Mouse (Mus musculus) forebrain, embryonic 10.5 days (tissue): ENCODE results near the gene Kcnj16. TPM values are rescaled to one million over a fixed set of nuclear protein-coding genes. Genes with fewer than 3 reads are reported as not detected.
A peak's percentile ranks its signal among the peaks of the same experiment; 100 is the strongest.

ENCODE experiments used
- DNase-seq: peaks from one replicate; pipeline ENCODE4 v3.0.0-alpha.2; 2017; ENCODE audit warnings: low spot score; ENCODE audit errors: extremely low spot score
- H3K27ac ChIP-seq: fragments of 300-500 bp; sonication (generic); 2 replicates; pipeline ENCODE4 v1.5.1; 2016; ENCODE audit warnings: mild to moderate bottlenecking
- H3K27me3 ChIP-seq: fragments of 300-500 bp; sonication (generic); 2 replicates; pipeline ENCODE4 v1.6.1; 2016; ENCODE audit warnings: mild to moderate bottlenecking; ENCODE audit not compliant: poor library complexity, severe bottlenecking
- H3K36me3 ChIP-seq: fragments of 300-500 bp; sonication (generic); replicated peaks from 2 replicates; pipeline ENCODE4 v1.6.1; 2016; ENCODE audit warnings: mild to moderate bottlenecking, moderate library complexity
- H3K4me1 ChIP-seq: fragments of 300-500 bp; sonication (generic); 2 replicates; pipeline ENCODE4 v1.6.1; 2016
- H3K4me3 ChIP-seq: fragments of 300-500 bp; sonication (generic); 2 replicates; pipeline ENCODE4 v1.5.1; 2016; ENCODE audit warnings: mild to moderate bottlenecking, moderate library complexity
- H3K9me3 ChIP-seq: fragments of 300-500 bp; sonication (generic); 2 replicates; pipeline ENCODE4 v1.6.1; 2016; ENCODE audit warnings: mild to moderate bottlenecking, moderate library complexity
- WGBS: fragments of 180-500 bp; shearing (Covaris S2); methylation state at CpG from one replicate; pipeline ENCODE4 v1.1.7; 2016; 5-methylcytosine and 5-hydroxymethylcytosine counted together
- polyA plus RNA-seq: library from polyadenylated mRNA; unstranded; fragments of >200 nt; fragmentation: Nextera tagmentation; extraction: Ambion mirVana; gene quantifications from 2 replicates; pipeline ENCODE4 v1.2.1, GENCODE M21; 2016

Kcnj16 gene
- polyA plus RNA-seq, 1 experiment from 2014 or later = 0.14 TPM

DNA sequence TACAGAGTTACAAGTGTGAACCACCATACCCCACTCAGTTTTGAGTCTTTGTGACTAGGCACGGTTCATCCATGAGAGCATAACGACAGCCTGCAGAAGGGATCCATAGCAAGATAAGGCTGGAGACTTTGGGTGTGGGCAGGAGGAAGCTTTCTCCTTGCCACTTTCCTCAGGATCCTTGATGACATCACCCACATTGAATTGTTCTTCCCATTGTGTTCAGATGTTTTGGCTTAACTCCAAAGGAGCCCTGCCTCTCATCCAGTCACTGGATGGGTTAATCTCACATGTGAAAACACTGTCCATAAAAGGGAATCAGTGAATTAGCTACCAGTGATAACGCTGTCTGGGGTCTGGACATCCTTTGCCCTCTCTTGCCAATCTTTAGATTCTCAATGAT, 37.3 kb downstream of the Kcnj16 start:
- H3K36me3 ChIP-seq = no peaks in the 10 kb centered on the region
- H3K4me3 ChIP-seq = no peak overlapping the region
- H3K27ac ChIP-seq = no peak overlapping the region
- H3K9me3 ChIP-seq = no peaks in the 10 kb centered on the region
- DNase-seq = no peak
- no peaks in the 10 kb centered on the region for H3K27me3 ChIP-seq
- WGBS = 85% methylated on average over 3 of the region's 3 CpGs
- H3K4me1 ChIP-seq = no peaks in the 10 kb centered on the region

DNA sequence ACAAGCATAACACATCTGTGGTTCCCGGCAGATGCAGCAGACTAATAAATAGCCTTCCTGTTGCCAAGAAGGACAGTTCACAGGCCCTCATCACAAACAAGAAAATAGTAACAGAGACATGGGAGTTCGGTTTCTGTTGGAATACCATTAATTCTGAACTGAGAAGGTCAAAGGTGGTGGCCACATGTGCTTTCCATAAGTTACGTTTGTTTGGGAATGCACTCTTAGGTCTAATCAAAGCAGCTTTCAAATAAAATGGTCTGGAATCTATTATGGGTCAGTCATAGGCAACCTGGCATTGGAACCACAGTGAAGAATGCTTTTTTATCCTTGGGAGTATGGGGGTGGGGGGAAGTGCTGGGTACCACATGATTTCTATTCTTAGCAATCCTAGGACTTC, 41.6 kb downstream of the Kcnj16 start:
- no peak for DNase-seq
- no peak overlapping the region for H3K4me3 ChIP-seq
- no peak overlapping the region for H3K27ac ChIP-seq
- H3K27me3 ChIP-seq = no peaks in the 10 kb centered on the region
- no peaks in the 10 kb centered on the region for H3K36me3 ChIP-seq
- 72% methylated on average over 3 of the region's 3 CpGs for WGBS
- no peaks in the 10 kb centered on the region for H3K4me1 ChIP-seq
- H3K9me3 ChIP-seq = no peaks in the 10 kb centered on the region

DNA sequence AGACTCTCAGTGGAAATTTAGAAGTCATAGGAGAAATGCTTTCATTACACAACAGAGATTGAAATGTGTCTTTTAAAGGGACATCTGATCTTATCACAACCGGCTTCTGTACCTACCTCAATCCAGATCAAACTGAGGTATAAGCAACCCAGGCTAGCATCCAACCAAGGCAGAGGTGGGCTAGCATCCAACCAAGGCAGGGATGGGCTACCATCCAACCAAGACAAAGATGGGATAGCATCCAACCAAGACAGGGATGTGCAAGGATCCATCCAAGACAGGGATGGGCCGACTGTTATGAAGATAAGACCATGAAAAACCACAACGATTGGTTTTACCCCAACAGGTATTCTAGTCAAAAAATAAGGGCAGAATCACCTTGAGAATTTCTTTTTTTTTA, 48.4 kb downstream of the Kcnj16 start:
- DNase-seq = no peak
- no peaks in the 10 kb centered on the region for H3K36me3 ChIP-seq
- no peaks in the 10 kb centered on the region for H3K27me3 ChIP-seq
- peaks cover 14% of the 10 kb centered on the region for H3K4me1 ChIP-seq
- H3K27ac ChIP-seq = no peak overlapping the region
- no peak overlapping the region for H3K4me3 ChIP-seq
- H3K9me3 ChIP-seq = no peaks in the 10 kb centered on the region
- WGBS = 89% methylated on average over 3 of the region's 3 CpGs

DNA sequence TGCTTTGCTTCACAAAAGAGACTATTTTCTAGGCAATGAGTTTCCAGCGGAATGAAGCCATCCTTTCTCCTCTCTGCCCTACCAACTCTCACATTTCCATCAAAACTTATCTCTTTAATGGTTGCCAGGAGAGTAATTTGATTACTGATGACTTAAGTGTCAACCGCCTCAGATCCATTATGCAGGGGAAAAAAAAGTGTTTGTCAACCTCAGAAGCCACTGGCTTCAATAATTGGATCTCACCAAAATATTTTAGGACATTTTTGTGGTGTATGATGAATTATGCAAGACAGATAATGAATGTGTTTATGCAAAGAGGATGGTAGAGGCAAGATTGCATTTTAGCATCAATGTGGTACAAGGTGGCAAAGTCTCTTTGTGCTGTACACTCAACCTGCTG, 52.4 kb downstream of the Kcnj16 start:
- WGBS = 58% methylated on average over 2 of the region's 2 CpGs
- no peak overlapping the region for H3K27ac ChIP-seq
- no peak for DNase-seq

DNA sequence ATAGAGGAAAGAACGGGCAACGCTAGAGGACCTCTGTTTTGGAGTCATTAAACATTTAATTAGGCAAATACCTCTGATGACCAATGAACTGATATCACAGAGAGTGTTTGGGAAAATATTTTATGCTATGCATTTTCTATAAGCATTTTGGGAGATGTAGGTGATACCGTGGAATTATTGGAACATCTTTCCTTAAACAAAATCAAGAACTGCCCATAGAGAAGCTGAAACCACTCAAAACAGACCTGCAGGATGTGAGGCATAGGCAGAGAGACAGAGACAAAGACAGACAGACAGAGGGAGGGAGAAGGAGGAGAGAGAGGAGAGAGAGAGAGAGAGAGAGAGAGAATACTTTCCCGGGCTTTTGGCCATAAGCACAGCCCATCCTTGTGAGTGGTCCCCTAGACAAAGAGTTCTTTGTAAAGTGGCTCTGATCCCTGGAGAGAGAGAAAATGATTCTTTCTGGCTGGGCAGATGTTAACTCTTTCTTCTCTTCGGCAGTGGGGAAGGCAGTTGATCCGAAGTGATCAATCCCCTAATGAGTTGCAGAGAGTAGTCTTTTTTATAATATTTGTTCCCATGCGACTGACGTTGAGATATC, 54.9 kb downstream of the Kcnj16 start:
- Histone ChIP-seq H3K4me3 (no peak overlapping the region), H3K27me3 (no peaks in the 10 kb centered on the region), H3K36me3 (no peaks in the 10 kb centered on the region), H3K9me3 (peaks cover 6% of the 10 kb centered on the region), H3K4me1 (peaks cover 28% of the 10 kb centered on the region), H3K27ac (peak overlapping the region; percentile 81)
- WGBS = 41% methylated on average over 8 of the region's 8 CpGs
- DNase-seq = no peak

More for the DNA sequence above, 52.4 kb downstream of the Kcnj16 start:
- H3K4me3 ChIP-seq = no peak overlapping the region
- no peaks in the 10 kb centered on the region for H3K27me3 ChIP-seq
- peaks cover 28% of the 10 kb centered on the region for H3K4me1 ChIP-seq
- peaks cover 6% of the 10 kb centered on the region for H3K9me3 ChIP-seq
- no peaks in the 10 kb centered on the region for H3K36me3 ChIP-seq

DNA sequence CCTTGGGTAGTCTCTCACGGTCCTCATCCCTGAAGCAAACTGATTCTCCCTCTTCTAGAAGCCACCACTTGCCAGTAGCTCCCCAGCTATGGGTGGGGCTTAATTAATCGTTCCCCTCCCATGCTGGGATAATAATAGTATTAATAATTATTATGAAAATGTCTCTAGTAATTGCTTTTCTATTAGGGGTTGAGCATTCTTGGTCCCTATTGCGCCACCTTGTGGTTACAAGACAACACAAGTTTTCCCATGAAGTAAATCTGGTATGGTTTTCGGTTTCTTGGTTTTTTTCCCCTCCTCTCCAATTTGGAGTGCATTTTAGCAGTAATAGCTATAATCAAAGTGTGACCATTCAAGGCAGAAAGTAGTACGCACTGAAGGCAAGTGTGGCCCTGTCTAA, 74.3 kb downstream of the Kcnj16 start:
- no peak overlapping the region for H3K27ac ChIP-seq
- WGBS = 52% methylated on average over 5 of the region's 5 CpGs
- no peaks in the 10 kb centered on the region for H3K36me3 ChIP-seq
- no peak overlapping the region for H3K4me3 ChIP-seq
- H3K9me3 ChIP-seq = no peaks in the 10 kb centered on the region
- no peaks in the 10 kb centered on the region for H3K27me3 ChIP-seq
- DNase-seq = no peak
- H3K4me1 ChIP-seq = no peaks in the 10 kb centered on the region

DNA sequence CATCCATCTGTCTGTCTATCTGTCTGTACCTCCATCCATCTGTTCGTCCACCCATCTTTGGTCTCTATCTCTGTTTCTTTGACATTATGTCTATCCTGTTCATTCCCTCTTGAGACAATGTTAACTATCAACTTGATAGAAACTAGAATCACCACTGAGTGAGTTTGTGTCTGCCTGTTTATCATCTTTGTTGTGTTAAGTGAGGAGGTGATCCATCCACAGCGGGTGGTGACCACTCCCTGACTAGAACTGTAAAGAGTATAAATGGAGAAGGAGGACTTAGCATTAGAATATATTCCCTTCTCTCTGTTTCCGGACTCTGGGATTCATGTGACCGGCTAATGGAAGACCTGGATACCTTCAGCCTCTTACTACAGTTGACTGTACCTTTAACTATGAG, 75.5 kb downstream of the Kcnj16 start:
- no peaks in the 10 kb centered on the region for H3K36me3 ChIP-seq
- no peak overlapping the region for H3K4me3 ChIP-seq
- H3K4me1 ChIP-seq = no peaks in the 10 kb centered on the region
- no peak overlapping the region for H3K27ac ChIP-seq
- no peak for DNase-seq
- no peaks in the 10 kb centered on the region for H3K27me3 ChIP-seq
- 81% methylated on average over 4 of the region's 4 CpGs for WGBS
- no peaks in the 10 kb centered on the region for H3K9me3 ChIP-seq

DNA sequence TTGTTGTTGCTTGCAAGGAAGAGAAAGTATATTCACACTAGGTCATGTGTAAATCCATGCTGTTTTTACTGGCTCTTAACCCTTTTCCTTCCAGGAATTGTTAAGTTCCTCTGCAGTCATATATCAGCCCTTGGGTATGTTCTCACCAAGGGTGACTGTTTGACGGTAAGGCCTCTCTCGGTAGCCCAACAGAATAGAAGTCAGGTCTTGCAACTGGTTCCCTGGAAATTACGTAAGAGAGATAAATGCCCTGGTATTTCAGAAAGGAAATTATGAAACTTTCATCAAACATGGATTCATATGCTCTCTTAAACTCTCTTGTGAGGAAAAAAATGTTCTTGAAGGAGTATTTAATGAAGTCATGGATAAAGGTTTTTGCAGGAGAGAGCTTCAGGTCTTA, 86.4 kb downstream of the Kcnj16 start:
- WGBS = 95% methylated on average over 3 of the region's 3 CpGs
- Histone ChIP-seq H3K36me3 (no peaks in the 10 kb centered on the region), H3K4me3 (no peak overlapping the region), H3K27me3 (no peaks in the 10 kb centered on the region), H3K27ac (no peak overlapping the region), H3K4me1 (no peaks in the 10 kb centered on the region), H3K9me3 (no peaks in the 10 kb centered on the region)
- no peak for DNase-seq

DNA sequence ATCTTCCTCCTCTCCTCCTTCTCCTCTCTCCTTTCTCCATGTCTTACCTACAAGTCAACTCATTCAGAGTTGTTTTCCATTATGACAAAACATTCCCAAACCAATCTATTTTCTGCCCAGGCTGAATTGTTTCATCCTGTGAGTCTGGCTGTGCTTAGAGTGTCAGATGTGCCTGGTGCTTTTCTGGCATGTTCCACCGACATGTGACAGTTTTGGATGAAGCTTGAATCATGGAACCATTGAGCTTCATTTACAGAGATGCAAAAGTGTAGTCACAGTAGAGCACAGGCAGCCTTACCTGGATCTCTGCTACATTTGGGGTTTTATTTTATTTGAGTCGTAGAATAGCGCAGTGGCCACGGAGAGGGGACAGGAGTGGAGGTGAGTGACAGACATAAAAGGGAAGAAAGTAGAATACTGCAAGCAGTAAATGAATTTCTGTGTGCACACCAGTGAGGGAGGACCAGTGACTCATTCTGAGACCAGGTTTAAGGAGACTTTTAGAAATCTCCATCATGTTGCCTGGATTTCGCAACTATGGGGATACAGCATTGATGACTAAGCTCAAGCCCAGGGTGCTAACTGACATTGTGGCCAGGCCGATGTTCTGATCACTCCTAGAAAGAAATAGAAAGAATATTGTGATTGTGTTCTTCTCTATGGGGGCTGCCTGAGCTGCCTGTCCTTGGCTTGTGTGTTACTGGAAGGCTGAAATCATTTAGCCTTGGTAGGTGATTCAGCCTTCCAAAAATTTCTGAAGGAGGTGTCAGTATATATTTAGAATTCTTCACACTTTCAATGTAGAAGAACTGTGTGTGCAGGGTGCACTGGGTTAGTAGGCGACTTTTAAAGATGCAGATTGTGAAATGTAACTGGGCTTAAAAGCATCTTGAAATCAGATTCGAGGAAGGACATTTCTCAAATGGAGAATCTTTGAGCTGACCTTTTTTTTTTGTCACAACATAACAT, 87.3 kb downstream of the Kcnj16 start:
- Histone ChIP-seq H3K36me3 (no peaks in the 10 kb centered on the region), H3K27ac (no peak overlapping the region), H3K4me3 (no peak overlapping the region), H3K4me1 (0 out of 2 replicates have a peak, but pooled peaks cover 3% of the 10 kb centered on the region), H3K27me3 (no peaks in the 10 kb centered on the region), H3K9me3 (no peaks in the 10 kb centered on the region)
- 92% methylated on average over 8 of the region's 8 CpGs for WGBS
- DNase-seq = no peak

DNA sequence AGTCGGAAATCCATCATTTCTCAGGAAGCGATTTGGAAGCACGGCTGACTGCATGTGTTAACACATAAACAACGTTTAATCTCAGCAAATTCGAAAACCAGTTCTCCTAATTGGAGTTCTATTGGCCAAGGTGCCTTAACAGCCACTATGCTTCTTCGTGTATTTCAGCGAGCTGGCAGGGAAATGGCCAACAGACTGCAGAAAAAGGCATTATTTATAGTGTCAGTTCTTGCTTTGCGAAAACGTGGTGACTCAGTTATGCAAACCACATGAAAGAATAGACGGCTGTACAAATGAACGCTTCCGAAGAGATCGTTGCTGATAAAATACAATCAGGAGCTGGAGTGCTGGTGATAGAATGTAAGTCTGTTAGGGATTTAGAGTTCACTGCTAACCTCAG, 88.2 kb downstream of the Kcnj16 start:
- 91% methylated on average over 13 of the region's 13 CpGs for WGBS
- no peak for DNase-seq
- H3K4me1 ChIP-seq = 0 out of 2 replicates have a peak, but pooled peaks cover 7% of the 10 kb centered on the region

DNA sequence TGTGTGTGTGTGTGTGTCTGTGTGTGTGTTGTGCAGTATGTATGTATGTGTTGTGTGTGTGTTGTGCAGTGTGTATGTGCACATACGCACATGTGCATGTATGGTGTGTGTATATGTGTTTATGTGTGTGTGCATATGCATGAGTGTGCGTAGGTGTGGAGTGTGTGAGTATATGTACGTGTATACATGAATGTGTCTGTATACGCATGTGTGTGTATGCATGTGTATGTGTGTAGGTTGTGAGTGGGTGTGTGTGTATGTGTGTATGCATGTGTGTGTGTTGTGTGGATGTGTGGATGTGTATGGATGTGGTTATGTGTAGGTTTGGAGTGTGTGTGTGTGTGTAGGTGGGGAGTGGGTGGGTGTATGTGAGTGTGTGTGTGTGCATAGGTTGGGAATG, 89.6 kb downstream of the Kcnj16 start:
- Histone ChIP-seq H3K36me3 (no peaks in the 10 kb centered on the region), H3K4me1 (0 out of 2 replicates have a peak, but pooled peaks cover 7% of the 10 kb centered on the region), H3K27ac (no peak overlapping the region), H3K27me3 (no peaks in the 10 kb centered on the region), H3K9me3 (no peaks in the 10 kb centered on the region), H3K4me3 (no peak overlapping the region)
- WGBS = 94% methylated on average over 4 of the region's 4 CpGs
- DNase-seq = no peak

More for the DNA sequence above, 88.2 kb downstream of the Kcnj16 start:
- Histone ChIP-seq H3K9me3 (no peaks in the 10 kb centered on the region), H3K4me3 (no peak overlapping the region), H3K27ac (no peak overlapping the region), H3K36me3 (no peaks in the 10 kb centered on the region), H3K27me3 (no peaks in the 10 kb centered on the region)

DNA sequence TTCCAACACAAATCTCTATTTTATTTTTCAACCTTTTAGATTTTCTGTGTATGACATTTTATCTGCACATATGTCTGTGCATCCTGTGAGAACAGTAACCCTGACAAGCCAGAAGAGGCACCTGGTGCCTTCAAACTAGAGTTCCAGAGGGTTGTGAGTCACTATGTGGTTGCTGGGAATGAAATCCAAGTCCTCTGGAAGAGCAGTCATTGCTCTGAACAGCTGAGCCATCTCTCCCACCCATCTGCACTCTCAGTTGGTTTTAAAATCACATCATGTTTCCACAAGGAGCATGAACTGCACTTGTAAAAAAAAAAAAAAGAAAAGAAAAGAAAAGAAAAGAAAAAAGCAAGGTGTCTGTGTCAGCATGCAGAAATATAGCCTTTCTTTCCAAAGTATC, 91.6 kb downstream of the Kcnj16 start:
- H3K9me3 ChIP-seq = no peaks in the 10 kb centered on the region
- H3K27ac ChIP-seq = no peak overlapping the region
- peaks cover 11% of the 10 kb centered on the region; the same call in 1 of the 2 replicates for H3K4me1 ChIP-seq
- H3K36me3 ChIP-seq = no peaks in the 10 kb centered on the region
- H3K4me3 ChIP-seq = no peak overlapping the region
- H3K27me3 ChIP-seq = peaks cover 4% of the 10 kb centered on the region; the same call in 1 of the 2 replicates
- no peak for DNase-seq

DNA sequence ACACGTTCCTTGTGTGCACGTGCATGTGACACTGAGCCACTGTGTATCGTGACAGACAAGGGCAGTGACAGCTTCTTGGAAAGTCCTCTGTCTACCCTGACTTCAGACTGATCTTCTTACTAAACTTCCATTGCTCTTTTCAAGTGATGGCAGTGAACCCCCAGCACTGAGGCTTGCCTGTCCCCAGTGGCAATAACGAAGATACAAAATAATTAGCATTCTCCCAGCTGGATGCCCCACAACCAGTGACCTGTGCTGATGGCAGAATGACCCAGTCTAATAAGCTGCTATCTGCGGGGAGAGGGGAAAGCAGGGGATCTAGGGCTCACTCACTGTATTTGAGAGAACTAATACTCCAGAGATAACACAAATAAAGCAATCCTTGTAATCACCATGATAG, 92.4 kb downstream of the Kcnj16 start:
- Histone ChIP-seq H3K9me3 (no peaks in the 10 kb centered on the region), H3K27me3 (peaks cover 4% of the 10 kb centered on the region; the same call in 1 of the 2 replicates), H3K4me1 (peaks cover 18% of the 10 kb centered on the region; the same call in 1 of the 2 replicates), H3K27ac (no peak overlapping the region), H3K36me3 (no peaks in the 10 kb centered on the region), H3K4me3 (no peak overlapping the region)
- no peak for DNase-seq
- WGBS = 30% methylated on average over 5 of the region's 5 CpGs
